Mouse (Mus musculus) urinary bladder, adult 2 months (tissue): ENCODE results near the gene Gm5662. TPM values are rescaled to one million over a fixed set of nuclear protein-coding genes. Genes with fewer than 3 reads are reported as not detected.
"Not testable (repeated sequence)": the region's sequence is repeated elsewhere in the genome, so short reads cannot be mapped to it uniquely, and the experiment has no call there.

Experiments
- DNase-seq: peaks from one replicate; pipeline ENCODE4 v3.0.0; 2022; ENCODE audit warnings: low spot score
- polyA plus RNA-seq: library from polyadenylated mRNA; depleted of rRNA; stranded (reverse); fragments of >200 nt; gene quantifications from 2 replicates; pipeline ENCODE4 v1.2.3, GENCODE M21; 2012; rRNA removed

Gm5662 gene
- polyA plus RNA-seq: not detected in 2 replicates

DNA sequence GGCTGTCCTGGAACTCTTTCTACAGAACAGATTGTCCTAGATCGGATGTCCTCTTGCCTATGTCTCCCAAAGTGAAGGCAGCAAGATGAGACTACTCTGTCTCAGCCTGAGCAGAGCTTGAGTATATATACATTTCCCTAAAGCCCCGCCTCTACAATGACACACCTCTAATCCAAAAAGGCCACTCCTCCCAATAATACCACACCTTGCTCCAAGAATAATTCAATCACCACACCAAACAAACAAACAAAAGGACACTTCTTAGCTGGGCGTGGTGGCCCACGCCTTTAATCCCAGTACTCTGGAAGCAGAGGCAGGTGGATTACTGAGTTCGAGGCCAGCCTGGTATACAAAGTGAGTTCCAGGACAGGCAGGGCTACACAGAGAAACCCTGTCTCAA is at the start of gene Gm5662:
Gene Gm5662 (minus strand): TSS at position 101 of the 400 bp plus-strand sequence.
- DNase-seq: not testable (repeated sequence)

DNA sequence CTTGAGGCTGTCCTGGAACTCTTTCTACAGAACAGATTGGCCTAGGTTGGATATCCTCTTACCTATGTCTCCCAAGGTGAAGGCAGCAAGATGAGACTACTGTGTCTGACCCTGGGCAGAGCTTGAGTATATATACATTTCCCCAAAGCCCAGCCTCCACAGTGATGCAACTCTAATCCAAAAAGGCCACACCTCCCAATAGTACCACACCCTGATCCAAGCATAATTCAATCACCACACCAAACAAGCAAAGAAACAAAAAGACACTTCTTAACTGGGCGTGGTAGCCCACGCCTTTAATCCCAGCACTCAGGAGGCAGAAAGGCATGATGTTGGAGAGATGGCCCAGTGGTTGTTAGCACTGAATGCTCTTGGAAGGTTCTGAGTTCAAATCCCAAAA is 49.6 kb upstream of the Gm5662 start, which contains the start of gene Gm5039:
Gene Gm5039 (minus strand): TSS at position 101 of the 400 bp plus-strand sequence.
- not testable (repeated sequence) for DNase-seq

DNA sequence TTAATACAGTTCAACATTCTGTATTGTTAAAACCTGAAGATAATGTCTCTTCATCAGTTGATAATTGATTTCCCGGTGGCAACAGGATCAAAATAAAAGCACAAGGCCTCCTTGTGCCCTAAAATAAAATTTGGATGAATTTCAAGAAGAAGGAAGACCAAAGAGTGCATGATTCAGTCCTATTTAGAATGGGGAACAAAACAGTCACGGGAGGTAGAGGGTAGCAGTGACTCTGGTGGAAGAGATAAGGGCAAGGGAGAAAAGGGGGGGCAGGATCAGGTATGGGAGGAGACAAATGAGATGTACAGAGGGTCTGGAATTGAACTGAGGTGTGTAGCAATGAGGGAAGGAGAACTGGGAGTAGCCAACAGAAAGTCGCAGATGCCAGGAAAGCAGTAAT is 40.3 kb upstream of the Gm5662 start:
- no peak for DNase-seq

DNA sequence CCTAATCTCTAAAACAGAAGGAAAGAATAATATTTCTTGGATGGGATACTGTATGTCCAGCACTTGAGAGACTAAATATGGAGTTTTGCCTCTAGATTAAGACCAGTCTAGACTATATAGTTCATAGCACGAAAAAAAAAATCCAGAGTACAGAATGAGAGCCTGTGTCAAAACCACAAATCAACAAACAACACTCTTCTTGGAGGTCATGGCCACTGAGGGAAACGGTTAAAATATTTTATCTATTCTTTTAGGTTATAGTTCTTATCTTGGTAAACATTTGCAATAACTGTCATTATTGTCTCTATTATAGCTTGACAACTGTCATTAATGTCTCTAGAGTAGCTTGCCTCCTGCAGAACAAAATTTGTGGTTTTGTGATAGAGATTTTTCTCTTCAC is 22.9 kb upstream of the Gm5662 start:
- not testable (repeated sequence) for DNase-seq

DNA sequence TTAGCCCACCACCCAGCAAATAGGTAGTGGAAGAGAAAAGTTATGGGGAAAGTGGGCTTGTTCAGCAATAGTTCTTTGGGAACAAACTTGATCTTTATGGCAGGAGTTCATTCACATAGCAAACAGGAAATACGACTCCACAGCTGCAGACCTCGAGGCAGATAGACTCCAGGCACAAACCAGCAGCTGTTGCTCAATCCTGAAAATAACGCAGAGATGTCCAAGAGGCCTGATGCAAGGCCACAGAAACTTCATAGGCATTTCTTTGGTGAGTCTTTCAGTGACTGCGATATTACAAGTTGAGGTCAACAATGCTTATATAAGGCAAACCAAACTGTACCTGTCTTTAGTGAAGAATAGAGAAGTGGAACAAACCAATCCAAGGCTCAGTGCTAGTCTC is 18.8 kb upstream of the Gm5662 start:
- not testable (repeated sequence) for DNase-seq

DNA sequence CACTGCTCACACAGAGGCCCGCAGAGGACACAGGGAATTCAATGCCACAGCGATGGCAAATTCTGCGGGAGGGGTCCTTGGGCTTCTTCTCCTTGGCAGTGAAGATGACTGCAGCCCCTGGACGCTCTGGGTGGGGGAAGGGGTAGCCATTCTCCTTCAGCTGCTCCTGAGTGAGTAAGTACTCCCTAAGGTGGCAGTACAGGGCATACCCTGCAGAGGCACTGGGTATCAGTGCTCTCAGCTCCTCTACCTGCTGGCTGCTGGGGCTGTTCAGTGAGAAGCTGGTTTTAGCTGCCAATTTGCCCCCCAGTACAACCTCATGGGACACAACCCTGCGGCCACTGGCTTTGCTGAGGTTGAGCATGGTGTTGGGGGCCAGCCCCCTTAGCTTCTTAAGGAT is 10.9 kb upstream of the Gm5662 start:
- not testable (repeated sequence) for DNase-seq

DNA sequence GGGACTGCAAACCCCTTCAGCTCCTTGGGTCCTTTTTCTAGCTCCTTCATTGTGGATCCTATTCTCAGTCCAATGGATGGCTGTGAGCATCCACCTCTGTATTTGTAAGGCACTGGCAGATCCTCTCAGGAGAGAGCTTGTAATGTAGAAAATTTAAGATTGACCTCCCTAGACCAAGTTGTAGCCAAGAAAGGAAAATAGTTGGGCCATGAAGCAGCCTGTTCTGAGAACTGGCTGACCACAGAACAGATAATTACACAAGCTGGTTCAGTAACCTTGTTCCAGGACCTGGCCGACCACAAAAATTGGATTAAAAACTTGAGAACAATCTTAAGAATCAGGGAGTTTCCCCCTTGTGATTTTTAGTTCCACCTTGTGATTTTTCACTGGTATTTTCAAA is 17.1 kb downstream of the Gm5662 start:
- DNase-seq: no peak

DNA sequence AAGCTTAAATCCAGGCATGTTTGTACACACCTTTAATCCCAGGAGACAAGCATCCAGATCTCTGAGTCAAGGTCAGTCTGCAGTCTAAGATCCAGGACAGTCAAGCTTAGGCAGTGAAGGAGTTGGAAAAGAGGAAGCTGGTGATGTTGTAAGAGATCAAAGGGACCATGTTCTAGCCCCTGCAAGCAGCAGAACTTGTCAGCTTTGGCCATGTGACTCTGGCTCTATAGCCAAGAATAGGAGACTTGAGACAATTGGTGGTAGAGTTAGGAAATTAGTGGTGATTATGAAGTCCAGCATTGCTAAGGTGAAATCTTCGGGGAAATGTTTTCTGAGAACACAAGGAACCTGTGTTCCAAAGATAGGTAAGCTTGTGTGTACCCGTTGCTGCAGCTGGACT is 18.4 kb downstream of the Gm5662 start:
- not testable (repeated sequence) for DNase-seq

DNA sequence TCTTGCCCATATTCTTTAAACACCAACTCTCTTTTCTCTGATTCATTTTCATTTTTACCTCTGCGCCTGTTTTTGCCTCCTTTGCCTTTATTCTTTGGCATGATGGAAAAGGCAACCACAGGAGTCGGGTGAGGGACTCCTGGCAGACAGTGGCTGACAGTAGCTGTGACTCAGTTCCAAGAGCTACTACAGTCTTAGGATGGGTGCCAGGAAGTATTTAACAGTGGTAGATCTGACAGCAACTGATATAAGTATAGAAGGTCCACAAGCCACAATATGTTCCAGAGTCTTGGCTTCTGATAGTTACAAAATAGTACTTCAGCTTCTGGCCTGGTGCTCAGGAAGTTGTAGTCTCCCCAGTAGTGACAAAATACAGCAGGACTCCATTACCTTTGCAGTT is 24.3 kb downstream of the Gm5662 start, which contains the start of gene Gm8332:
Gene Gm8332 (minus strand): TSS at position 101 of the 400 bp plus-strand sequence.
- not testable (repeated sequence) for DNase-seq

DNA sequence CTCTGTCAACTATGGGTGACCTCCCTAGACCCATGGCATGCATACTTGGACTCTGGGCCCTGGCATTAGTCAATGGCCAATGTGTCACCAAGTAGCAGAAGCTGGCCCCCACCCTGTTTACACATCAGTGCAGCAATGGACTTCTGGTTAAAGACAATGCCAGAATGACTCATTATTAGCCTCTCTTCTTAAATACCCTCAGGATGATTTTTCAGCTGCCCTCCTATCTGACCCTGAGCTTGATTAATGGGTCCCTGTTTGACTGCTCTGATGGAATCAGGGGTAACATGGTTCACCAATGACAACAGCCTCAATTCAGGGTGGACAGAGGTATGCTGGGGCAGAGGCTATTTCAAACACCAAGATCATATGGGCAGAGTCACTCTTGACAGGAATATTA is 28.5 kb downstream of the Gm5662 start:
- DNase-seq: not testable (repeated sequence)

DNA sequence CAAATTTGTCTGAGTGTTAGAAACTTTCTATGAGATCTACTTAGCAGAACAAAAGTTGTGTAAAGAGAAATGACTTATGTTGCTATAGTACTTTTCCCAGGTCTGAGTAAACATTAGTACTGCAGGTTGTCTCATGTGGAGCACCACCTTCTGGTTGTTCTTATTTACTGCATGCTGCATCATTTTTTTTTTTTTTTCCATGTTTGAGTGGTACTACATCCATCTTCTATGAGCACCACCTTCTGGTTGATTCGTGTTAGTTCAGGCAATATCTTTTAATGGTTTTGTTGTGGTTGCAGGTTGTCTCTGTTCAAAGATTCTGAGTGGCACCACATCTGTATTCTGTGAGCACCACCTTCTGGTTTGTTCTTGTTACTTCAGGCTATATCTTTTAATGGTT is 31.4 kb downstream of the Gm5662 start:
- DNase-seq: not testable (repeated sequence)

Other genes starting within 250 kb of the Gm5662 start
- gene Gm2056, start 247.5 kb downstream of the Gm5662 start, polyA plus RNA-seq: not detected in 2 replicates
- gene Gm16368, start 190.8 kb downstream of the Gm5662 start, polyA plus RNA-seq: not detected in 2 replicates
- gene Gm10436, start 92.4 kb downstream of the Gm5662 start, polyA plus RNA-seq: not detected in 2 replicates
- not detected in 2 replicates for gene Gm8332, start 24.4 kb downstream of the Gm5662 start, polyA plus RNA-seq
- not detected in 2 replicates for gene Gm5039, start 49.5 kb upstream of the Gm5662 start, polyA plus RNA-seq
- 19.1 and 22.7 TPM in 2 replicates for gene Adck1, start 86.1 kb upstream of the Gm5662 start, polyA plus RNA-seq